Mouse (Mus musculus) inflammation-experienced regulatory T-cells, adult 6 months (primary cell): ENCODE measurements at regions not wholly inside any gene's neighbourhood (a gene's known extent, or its start where the extent isn't known, plus 50 kb on each side); places are given as distances from the start of the nearest gene placed in this dataset.

Experiments used
- ATAC-seq: one replicate; pipeline ENCODE4 v1.8.0; 2017

DNA sequence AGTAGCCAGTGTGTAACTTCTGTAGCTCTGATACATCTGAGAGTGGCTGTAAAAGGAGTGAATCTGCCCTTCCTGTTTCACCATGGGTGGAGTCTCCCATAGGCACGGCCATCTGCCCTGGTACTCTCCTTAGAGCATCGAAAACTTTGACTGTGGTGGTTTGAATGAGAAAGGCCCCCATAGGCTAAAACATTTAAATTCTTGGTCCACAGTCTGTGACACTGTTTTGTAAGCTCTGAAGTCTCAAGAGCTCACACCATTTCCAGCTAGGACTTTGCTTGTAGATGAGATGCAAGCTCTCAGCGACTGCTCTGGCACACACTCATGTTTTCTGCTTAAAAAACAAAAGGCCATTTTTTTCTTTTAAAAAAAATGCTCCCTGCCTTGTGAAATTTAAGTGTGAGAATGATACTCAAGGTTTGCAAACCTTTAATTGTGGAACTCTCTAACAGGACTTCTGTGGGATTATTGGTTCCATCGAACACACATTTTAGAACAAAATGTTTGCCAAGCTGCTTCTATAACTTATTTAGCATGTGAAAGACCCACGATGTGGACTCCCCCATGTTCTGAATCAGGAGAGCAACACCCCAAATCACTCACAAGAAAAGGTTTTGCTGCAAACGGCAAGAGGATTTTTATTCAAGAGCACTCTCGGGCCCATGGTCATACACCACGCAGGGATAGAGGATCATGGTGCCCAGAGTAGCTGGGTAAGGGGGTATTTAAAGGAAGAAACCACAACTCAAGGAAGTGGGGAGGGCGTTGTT, 65.7 kb upstream of the Klf12 start:
- no peak for ATAC-seq

DNA sequence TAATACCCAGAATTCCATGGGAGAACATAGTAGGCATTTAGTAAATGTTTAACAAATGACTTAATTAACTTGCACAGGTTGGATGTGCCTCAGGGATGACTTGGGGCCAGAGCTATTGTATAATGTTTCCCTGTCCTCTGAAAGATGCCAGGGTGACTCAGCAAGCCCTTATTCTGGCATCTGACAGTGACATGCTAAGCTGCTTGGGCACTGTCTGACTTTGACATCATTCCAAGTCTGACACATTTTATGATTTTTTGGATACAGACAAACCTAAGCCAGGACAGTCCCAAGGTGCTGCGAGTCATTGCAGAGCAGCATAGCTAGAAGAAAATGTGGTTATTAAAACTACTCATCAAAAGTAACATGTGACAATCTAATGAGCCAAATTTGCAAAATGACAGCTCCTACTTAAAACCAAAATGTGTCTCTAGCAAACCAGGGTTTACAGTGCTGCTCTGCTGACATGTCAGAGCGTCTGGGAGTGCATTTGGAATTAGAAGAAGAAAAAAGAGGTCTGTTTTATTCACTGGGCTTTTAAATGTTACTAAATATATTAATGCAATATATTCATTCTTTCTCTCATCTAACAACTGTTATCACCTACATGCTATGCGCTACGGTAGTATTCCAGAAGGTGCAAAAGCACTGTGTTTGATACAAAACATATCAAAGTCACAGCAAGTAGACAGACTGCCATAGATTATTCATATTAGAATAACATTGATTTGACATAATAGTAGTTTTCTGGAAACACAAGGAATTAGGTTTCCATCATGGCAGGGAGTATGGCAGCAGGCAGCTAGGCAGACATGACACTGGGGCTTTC, 64.1 kb upstream of the Klf12 start:
- no peak for ATAC-seq

DNA sequence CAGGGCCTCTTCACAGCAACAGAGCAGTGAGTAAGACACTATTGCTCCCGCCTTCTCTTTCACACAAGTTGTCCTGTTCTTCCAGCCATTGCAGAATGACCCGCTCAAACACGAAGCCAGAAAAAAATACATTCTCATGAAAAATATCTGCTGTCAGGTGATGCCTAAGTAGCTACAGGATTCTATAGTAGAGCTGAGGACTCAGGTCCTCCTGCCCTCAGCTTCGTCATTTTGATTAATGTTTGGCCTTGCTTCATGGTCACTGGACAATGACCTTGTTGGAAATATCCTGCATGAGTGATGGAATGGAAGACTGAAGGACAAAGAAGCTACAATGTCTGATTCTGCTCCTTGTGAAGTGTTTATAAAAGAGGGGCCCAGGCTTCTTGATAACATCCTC, 52.4 kb upstream of the Klf12 start:
- ATAC-seq, result no peak
